Mouse (Mus musculus) heart, adult 2 months (tissue): ENCODE results near the gene Atf6.

Experiments
- CTCF ChIP-seq: fragments of 200-600 bp; IDR thresholded peaks from 2 replicates; pipeline ENCODE4 v1.8.1; 2022; ENCODE audit warnings: antibody characterized with exemption, mild to moderate bottlenecking, moderate library complexity
- EP300 ChIP-seq: fragments of 200-500 bp; IDR thresholded peaks from 2 replicates; pipeline ENCODE4 v1.6.1; 2011; ENCODE audit warnings: low read depth, low read length, control low read depth; ENCODE audit not compliant: insufficient read depth
- POLR2A ChIP-seq: fragments of 200-500 bp; IDR thresholded peaks from 2 replicates; pipeline ENCODE4 v1.6.1; 2011; ENCODE audit warnings: mild to moderate bottlenecking, low read depth, low read length, control low read depth; ENCODE audit not compliant: insufficient read depth

- TF ChIP-seq CTCF: no peak
- TF ChIP-seq POLR2A: no peak
- no peak for TF ChIP-seq EP300
These were observed 15.4 kb upstream of the Atf6 start for GRCm38 (mm10) chr1:170882915-170883485.
